ENCODE assay signal across 23 mouse cellular contexts in the genomic region with DNA sequence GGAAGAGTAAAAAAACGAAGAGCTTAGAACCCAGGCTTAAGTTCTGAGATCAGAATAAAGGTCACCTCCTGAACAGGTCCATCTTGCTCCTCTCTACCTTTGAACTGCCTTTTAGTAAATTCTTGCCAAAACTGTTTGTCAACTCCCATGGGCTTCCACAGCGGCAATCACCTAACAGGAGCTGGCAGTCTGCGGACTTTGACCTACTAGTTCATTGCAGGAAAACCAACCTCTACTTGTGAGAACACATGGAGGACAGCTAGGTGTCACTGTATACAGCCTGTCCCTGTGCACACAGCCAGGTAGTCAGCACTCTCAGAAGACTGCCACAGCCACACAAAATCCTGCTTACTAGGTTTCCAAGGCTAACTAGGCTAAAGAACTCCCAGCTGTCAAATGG.
A peak's percentile ranks its signal among the peaks of the same experiment; 100 is the strongest.
DNase-seq lines count a peak whose midpoint lies in the region; ATAC-seq lines count a peak whose summit lies in the region.
"Had no signal": no experiment of that assay in that cellular context is flagged by ENCODE, and none has a peak within 500 bp of the region (broad histone marks: within the 10 kb centered on the region; RNA-seq: fewer than 3 reads in every experiment).

No protein-coding gene starts in this region.

- H3K9me3 ChIP-seq in kidney, embryonic 15.5 days (replicated peaks): no peaks in the 10 kb centered on the region
- H3K9me3 ChIP-seq in liver, embryonic 13.5 days (replicated peaks): no peaks in the 10 kb centered on the region
- no peaks in the 10 kb centered on the region for H3K9me3 ChIP-seq in liver, embryonic 11.5 days (ENCODE audit: control insufficient read depth, low read length)
- H3K9me3 ChIP-seq: forebrain, embryonic 13.5 days; G1E; heart, embryonic 10.5 days; hindbrain, embryonic 15.5 days; lung, embryonic 15.5 days; midbrain, embryonic 15.5 days; neural tube, embryonic 12.5 days had no signal

- H3K27me3 ChIP-seq in kidney, embryonic 15.5 days: no peaks in the 10 kb centered on the region
- no peaks in the 10 kb centered on the region for H3K27me3 ChIP-seq in liver, embryonic 13.5 days
- H3K27me3 ChIP-seq in liver, embryonic 11.5 days (replicated peaks; ENCODE audit: control insufficient read depth, insufficient read depth, low read length): no peaks in the 10 kb centered on the region
- H3K27me3 ChIP-seq: CH12.LX; forebrain, embryonic 13.5 days; hindbrain, embryonic 15.5 days; lung, embryonic 15.5 days; midbrain, embryonic 15.5 days; neural tube, embryonic 12.5 days had no signal

- ATAC-seq in kidney, embryonic 15.5 days (replicated peaks; ENCODE audit: low FRiP score): no peak
- peak; percentile 23; the same call in 1 of the 2 replicates for ATAC-seq in liver, embryonic 13.5 days (ENCODE audit: low read depth)
- ATAC-seq in liver, embryonic 11.5 days (replicated peaks; ENCODE audit: low FRiP score): no peak
- ATAC-seq: forebrain, embryonic 13.5 days; midbrain, embryonic 15.5 days had no signal

- no peaks in the 10 kb centered on the region for H3K4me1 ChIP-seq in kidney, embryonic 15.5 days
- no peaks in the 10 kb centered on the region for H3K4me1 ChIP-seq in liver, embryonic 13.5 days (replicated peaks)
- no peaks in the 10 kb centered on the region for H3K4me1 ChIP-seq in liver, embryonic 11.5 days (replicated peaks; ENCODE audit: control insufficient read depth, insufficient read depth, low read length)
- H3K4me1 ChIP-seq: forebrain, embryonic 13.5 days; hindbrain, embryonic 15.5 days; lung, embryonic 15.5 days; midbrain, embryonic 15.5 days; neural tube, embryonic 12.5 days had no signal

- no peak overlapping the region for H3K4me3 ChIP-seq in kidney, embryonic 15.5 days (replicated peaks)
- H3K4me3 ChIP-seq in liver, embryonic 13.5 days (replicated peaks): no peak overlapping the region
- no peak overlapping the region for H3K4me3 ChIP-seq in liver, embryonic 11.5 days (ENCODE audit: low read depth, low read length)
- H3K4me3 ChIP-seq: forebrain, embryonic 13.5 days; heart, embryonic 10.5 days; hindbrain, embryonic 15.5 days; lung, embryonic 15.5 days; midbrain, embryonic 15.5 days; neural tube, embryonic 12.5 days had no signal

- H3K4me2 ChIP-seq in kidney, embryonic 15.5 days: no peak overlapping the region
- H3K4me2 ChIP-seq in liver, embryonic 13.5 days: no peak overlapping the region
- H3K4me2 ChIP-seq in liver, embryonic 11.5 days: no peak overlapping the region
- H3K4me2 ChIP-seq: forebrain, embryonic 13.5 days; hindbrain, embryonic 15.5 days; lung, embryonic 15.5 days; midbrain, embryonic 15.5 days; neural tube, embryonic 12.5 days had no signal

- no peak overlapping the region for H3K27ac ChIP-seq in kidney, embryonic 15.5 days
- H3K27ac ChIP-seq in liver, embryonic 13.5 days: no peak overlapping the region
- H3K27ac ChIP-seq in liver, embryonic 11.5 days (ENCODE audit: low read depth, low read length): no peak overlapping the region
- H3K27ac ChIP-seq: forebrain, embryonic 13.5 days; heart, embryonic 10.5 days; hindbrain, embryonic 15.5 days; lung, embryonic 15.5 days; macrophage; midbrain, embryonic 15.5 days; neural tube, embryonic 12.5 days had no signal

- peaks cover 97% of the 10 kb centered on the region for H3K36me3 ChIP-seq in kidney, embryonic 15.5 days
- H3K36me3 ChIP-seq in liver, embryonic 13.5 days: peaks cover 94% of the 10 kb centered on the region
- H3K36me3 ChIP-seq in liver, embryonic 11.5 days (ENCODE audit: control insufficient read depth, insufficient read depth, low read length): peaks cover 84% of the 10 kb centered on the region

- H3K9ac ChIP-seq in kidney, embryonic 15.5 days: no peak overlapping the region
- no peak overlapping the region for H3K9ac ChIP-seq in liver, embryonic 13.5 days
- no peak overlapping the region for H3K9ac ChIP-seq in liver, embryonic 11.5 days (ENCODE audit: low read depth, low read length)
- H3K9ac ChIP-seq: forebrain, embryonic 13.5 days; hindbrain, embryonic 15.5 days; lung, embryonic 15.5 days; midbrain, embryonic 15.5 days; neural tube, embryonic 12.5 days had no signal

- 93% methylated on average over 3 of the region's 3 CpGs for WGBS in kidney, embryonic 15.5 days
- WGBS in liver, embryonic 13.5 days (ENCODE audit: insufficient replicate concordance): 80% methylated on average over 3 of the region's 3 CpGs
- WGBS in liver, embryonic 11.5 days: 91% methylated on average over 3 of the region's 3 CpGs

- peak; percentile 81 for DNase-seq in kidney, adult 11 months
- DNase-seq in liver, embryonic 13.5 days: no peak
- no peak for DNase-seq in liver, embryonic 11.5 days (ENCODE audit: low spot score)
- DNase-seq in kidney, postnatal 25 days: peak; percentile 56 to 77
- DNase-seq in layer of hippocampus, adult 18-20 months (ENCODE audit: low spot score in 2 of 2): no peak
- DNase-seq in Muller cell, postnatal 12 days (ENCODE audit: inconsistent ontology term): no peak
- DNase-seq: adrenal gland, adult 8-10 months; B cell, adult 2 months; cerebellum, adult 8-10 months; cerebellum, postnatal 36 days; retina, postnatal 1 day; right cerebral cortex, postnatal 25 days; spleen, adult 18-20 months had no signal

Comparison
In these comparisons a context has a peak if more than half of its experiments do, and no peak if none do; other contexts are left out.
1. DNase-seq: peak in kidney, adult 11 months (single experiment) and kidney, postnatal 25 days (2 of 2); none in liver, embryonic 13.5 days (single experiment), liver, embryonic 11.5 days (single experiment), layer of hippocampus, adult 18-20 months (0 of 2) and Muller cell, postnatal 12 days (single experiment).